Mouse (Mus musculus): ENCODE data around the gene Cmtm1.

DNA sequence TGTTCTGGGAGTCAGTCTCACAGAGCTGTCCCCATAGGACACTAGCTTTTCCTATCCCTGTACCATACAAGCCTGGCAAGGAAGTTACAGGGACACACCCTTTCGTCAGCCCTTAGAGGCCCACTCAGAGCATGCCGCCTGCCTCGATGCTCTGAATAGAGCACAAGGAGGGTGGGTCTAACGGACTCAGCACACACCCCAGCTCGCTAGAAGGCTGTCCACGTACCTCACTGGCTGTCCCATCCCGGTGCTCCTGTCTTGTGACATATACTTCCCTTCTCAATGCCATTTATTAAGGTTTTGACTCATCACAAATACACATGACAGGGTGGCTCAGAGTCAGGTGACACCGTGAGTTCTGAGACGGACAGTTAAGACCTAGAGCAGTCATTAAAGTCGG lies 44.6 kb upstream of the Cmtm1 start:
- TF ChIP-seq POLR2A (IDR thresholded peaks at IDR 0.05; ENCODE audit: low read depth, low read length): no peak
- TF ChIP-seq CTCF (IDR thresholded peaks at IDR 0.05; ENCODE audit: extremely low read depth, insufficient read length, insufficient replicate concordance, low read depth, low read length): no peak

Measured in small intestine, adult 2 months (tissue).